Mouse (Mus musculus): ENCODE data around the gene Cdh3.

- TF ChIP-seq CTCF (IDR thresholded peaks at IDR 0.05 in 2 of 3, conservative IDR thresholded peaks at IDR 0.05 in 1 of 3; ENCODE audit: control insufficient read depth in 1 of 3, insufficient read depth in 1 of 3, low read depth in 2 of 3, low read length in 3 of 3, poor library complexity in 1 of 3, severe bottlenecking in 1 of 3) (no peak), NRF1 (IDR thresholded peaks at IDR 0.05; ENCODE audit: insufficient read depth, low read depth, low read length, poor library complexity, severe bottlenecking) (no peak), USF1 (IDR thresholded peaks at IDR 0.05; ENCODE audit: low read depth, low read length) (no peak)
Measured at GRCm38 (mm10) chr8:106581344-106582088, 70.8 kb downstream of the Cdh3 start.

Measured in MEL (cell line).